19 mouse cellular contexts compared by ENCODE assay signal in genomic region chr10:105019774-105020470, GRCm38 (mm10).
DNase-seq lines count a peak whose midpoint lies in the region; ATAC-seq lines count a peak whose summit lies in the region.
"Had no signal": no experiment of that assay in that cellular context is flagged by ENCODE, and none has a peak within 500 bp of the region (broad histone marks: within the 10 kb centered on the region; RNA-seq: fewer than 3 reads in every experiment).

No protein-coding gene starts in this region.

- peak; percentile 8 for DNase-seq in embryonic facial prominence, embryonic 11.5 days (ENCODE audit: low spot score)
- DNase-seq in embryonic facial prominence, embryonic 10.5 days (ENCODE audit: low spot score), result no peak
- no peak for DNase-seq in lung, postnatal 36 days
- peak; percentile 24 for DNase-seq in midbrain, embryonic 14.5 days
- DNase-seq in gastrocnemius, postnatal 14 days, result no peak
- no peak for DNase-seq in cerebellum, adult 11 months
- DNase-seq: adrenal gland, adult 2 months; cerebellum, adult 9-11 months; heart, adult 11 months; liver, postnatal 0 days; right cerebral cortex, postnatal 25 days; thymus, postnatal 36 days had no signal

- H3K4me3 ChIP-seq in embryonic facial prominence, embryonic 11.5 days (ENCODE audit: low read depth, low read length), result no peak overlapping the region
- no peak overlapping the region for H3K4me3 ChIP-seq in embryonic facial prominence, embryonic 10.5 days
- H3K4me3 ChIP-seq in lung, embryonic 15.5 days, result no peak overlapping the region
- no peak overlapping the region for H3K4me3 ChIP-seq in midbrain, embryonic 14.5 days (replicated peaks; ENCODE audit: low read depth, low read length)
- 0 out of 2 replicates have a peak overlapping the region, but pooled peaks have one; percentile 1 for H3K4me3 ChIP-seq in stomach, embryonic 15.5 days (replicated peaks)
- H3K4me3 ChIP-seq: embryonic facial prominence, embryonic 15.5 days; forebrain, embryonic 12.5 days; layer of hippocampus, adult 2 months; midbrain, embryonic 12.5 days had no signal

- no peak overlapping the region for H3K9ac ChIP-seq in embryonic facial prominence, embryonic 11.5 days (replicated peaks; ENCODE audit: low read length)
- H3K9ac ChIP-seq in lung, embryonic 15.5 days, result no peak overlapping the region
- H3K9ac ChIP-seq in midbrain, embryonic 14.5 days (replicated peaks; ENCODE audit: low read length), result no peak overlapping the region
- no peak overlapping the region for H3K9ac ChIP-seq in stomach, embryonic 15.5 days
- H3K9ac ChIP-seq: embryonic facial prominence, embryonic 15.5 days; forebrain, embryonic 12.5 days; liver, postnatal 0 days; midbrain, embryonic 12.5 days had no signal

- H3K36me3 ChIP-seq in embryonic facial prominence, embryonic 11.5 days (replicated peaks; ENCODE audit: control insufficient read depth, insufficient read depth, low read depth, low read length), result no peaks in the 10 kb centered on the region
- H3K36me3 ChIP-seq in embryonic facial prominence, embryonic 10.5 days (replicated peaks), result no peaks in the 10 kb centered on the region
- no peaks in the 10 kb centered on the region for H3K36me3 ChIP-seq in lung, embryonic 15.5 days
- no peaks in the 10 kb centered on the region for H3K36me3 ChIP-seq in midbrain, embryonic 14.5 days (ENCODE audit: control insufficient read depth, insufficient read depth, low read length)
- H3K36me3 ChIP-seq in stomach, embryonic 15.5 days, result no peaks in the 10 kb centered on the region
- H3K36me3 ChIP-seq: embryonic facial prominence, embryonic 15.5 days; forebrain, embryonic 12.5 days; midbrain, embryonic 12.5 days had no signal

- intact Hi-C loops in gastrocnemius, postnatal 14 days (cut with DNase I; ENCODE audit: low total_unique reads), result no loop called here

- no peaks in the 10 kb centered on the region for H3K9me3 ChIP-seq in embryonic facial prominence, embryonic 11.5 days (replicated peaks; ENCODE audit: control insufficient read depth, low read length)
- H3K9me3 ChIP-seq in embryonic facial prominence, embryonic 10.5 days, result no peaks in the 10 kb centered on the region
- H3K9me3 ChIP-seq in lung, embryonic 15.5 days, result no peaks in the 10 kb centered on the region
- H3K9me3 ChIP-seq in midbrain, embryonic 14.5 days (ENCODE audit: control insufficient read depth, low read length), result no peaks in the 10 kb centered on the region
- H3K9me3 ChIP-seq in stomach, embryonic 15.5 days, result no peaks in the 10 kb centered on the region
- H3K9me3 ChIP-seq: embryonic facial prominence, embryonic 15.5 days; forebrain, embryonic 12.5 days; midbrain, embryonic 12.5 days had no signal

- no peaks in the 10 kb centered on the region for H3K4me1 ChIP-seq in embryonic facial prominence, embryonic 11.5 days (ENCODE audit: control insufficient read depth, insufficient read depth, low read length)
- H3K4me1 ChIP-seq in embryonic facial prominence, embryonic 10.5 days, result 0 out of 2 replicates have a peak, but pooled peaks cover 4% of the 10 kb centered on the region
- H3K4me1 ChIP-seq in lung, embryonic 15.5 days, result no peaks in the 10 kb centered on the region
- H3K4me1 ChIP-seq in midbrain, embryonic 14.5 days (ENCODE audit: control insufficient read depth, insufficient read depth, low read length), result peaks cover 10% of the 10 kb centered on the region; the same call in 1 of the 2 replicates
- no peaks in the 10 kb centered on the region for H3K4me1 ChIP-seq in stomach, embryonic 15.5 days
- H3K4me1 ChIP-seq: embryonic facial prominence, embryonic 15.5 days; forebrain, embryonic 12.5 days; midbrain, embryonic 12.5 days had no signal

- no peak overlapping the region for H3K4me2 ChIP-seq in embryonic facial prominence, embryonic 11.5 days (ENCODE audit: low read depth, low read length)
- peak overlapping the region; percentile 30 for H3K4me2 ChIP-seq in lung, embryonic 15.5 days
- H3K4me2 ChIP-seq in midbrain, embryonic 14.5 days (ENCODE audit: low read length), result peak overlapping the region; percentile 36
- H3K4me2 ChIP-seq in stomach, embryonic 15.5 days, result peak overlapping the region; percentile 19; the same call in 1 of the 2 replicates
- H3K4me2 ChIP-seq: embryonic facial prominence, embryonic 15.5 days; forebrain, embryonic 12.5 days had no signal

- whole genome bisulfite sequencing in embryonic facial prominence, embryonic 11.5 days, result 61% methylated on average over 11 of the region's 11 CpGs
- WGBS in embryonic facial prominence, embryonic 10.5 days, result 69% methylated on average over 11 of the region's 11 CpGs
- 31% methylated on average over 11 of the region's 11 CpGs for WGBS in lung, embryonic 15.5 days
- 37% methylated on average over 11 of the region's 11 CpGs for WGBS in midbrain, embryonic 14.5 days
- WGBS in stomach, embryonic 15.5 days, result 23% methylated on average over 11 of the region's 11 CpGs

- no peak for ATAC-seq in embryonic facial prominence, embryonic 11.5 days (replicated peaks; ENCODE audit: insufficient number of reproducible peaks, low FRiP score, low TSS enrichment, low read depth)
- ATAC-seq in lung, embryonic 15.5 days (ENCODE audit: borderline replicate concordance, extremely low read depth, low FRiP score, low TSS enrichment), result no peak
- no peak for ATAC-seq in midbrain, embryonic 14.5 days (ENCODE audit: low FRiP score, low TSS enrichment)
- peak; percentile 88 for ATAC-seq in stomach, embryonic 15.5 days (ENCODE audit: insufficient read depth, low FRiP score, low read depth)
- ATAC-seq: inflammation-experienced regulatory T-cells, adult 6 months; liver, postnatal 0 days had no signal

- no peaks in the 10 kb centered on the region for H3K27me3 ChIP-seq in embryonic facial prominence, embryonic 11.5 days (ENCODE audit: control insufficient read depth, insufficient read depth, low read length)
- no peaks in the 10 kb centered on the region for H3K27me3 ChIP-seq in embryonic facial prominence, embryonic 10.5 days (replicated peaks; ENCODE audit: low read depth, poor library complexity, severe bottlenecking)
- no peaks in the 10 kb centered on the region for H3K27me3 ChIP-seq in lung, embryonic 15.5 days
- no peaks in the 10 kb centered on the region for H3K27me3 ChIP-seq in midbrain, embryonic 14.5 days (ENCODE audit: control insufficient read depth, insufficient read depth, low read length)
- H3K27me3 ChIP-seq in stomach, embryonic 15.5 days (replicated peaks), result no peaks in the 10 kb centered on the region
- H3K27me3 ChIP-seq: embryonic facial prominence, embryonic 15.5 days; forebrain, embryonic 12.5 days; midbrain, embryonic 12.5 days had no signal

- no peak overlapping the region for H3K27ac ChIP-seq in embryonic facial prominence, embryonic 11.5 days (replicated peaks; ENCODE audit: low read depth, low read length)
- no peak overlapping the region for H3K27ac ChIP-seq in embryonic facial prominence, embryonic 10.5 days (replicated peaks)
- H3K27ac ChIP-seq in lung, embryonic 15.5 days, result no peak overlapping the region
- H3K27ac ChIP-seq in midbrain, embryonic 14.5 days (replicated peaks; ENCODE audit: low read depth, low read length), result no peak overlapping the region
- no peak overlapping the region; the same call in 1 of the 2 replicates for H3K27ac ChIP-seq in stomach, embryonic 15.5 days
- H3K27ac ChIP-seq: embryonic facial prominence, embryonic 15.5 days; forebrain, embryonic 12.5 days; layer of hippocampus, adult 2 months; midbrain, embryonic 12.5 days had no signal

Comparison
In these comparisons a context has a peak if more than half of its experiments do, and no peak if none do; other contexts are left out.
1. DNase-seq: peak in embryonic facial prominence, embryonic 11.5 days (single experiment) and midbrain, embryonic 14.5 days (single experiment); none in embryonic facial prominence, embryonic 10.5 days (single experiment), lung, postnatal 36 days (single experiment), gastrocnemius, postnatal 14 days (single experiment) and cerebellum, adult 11 months (single experiment).